ENCODE assay signal across 8 mouse cellular contexts in the genomic region with DNA sequence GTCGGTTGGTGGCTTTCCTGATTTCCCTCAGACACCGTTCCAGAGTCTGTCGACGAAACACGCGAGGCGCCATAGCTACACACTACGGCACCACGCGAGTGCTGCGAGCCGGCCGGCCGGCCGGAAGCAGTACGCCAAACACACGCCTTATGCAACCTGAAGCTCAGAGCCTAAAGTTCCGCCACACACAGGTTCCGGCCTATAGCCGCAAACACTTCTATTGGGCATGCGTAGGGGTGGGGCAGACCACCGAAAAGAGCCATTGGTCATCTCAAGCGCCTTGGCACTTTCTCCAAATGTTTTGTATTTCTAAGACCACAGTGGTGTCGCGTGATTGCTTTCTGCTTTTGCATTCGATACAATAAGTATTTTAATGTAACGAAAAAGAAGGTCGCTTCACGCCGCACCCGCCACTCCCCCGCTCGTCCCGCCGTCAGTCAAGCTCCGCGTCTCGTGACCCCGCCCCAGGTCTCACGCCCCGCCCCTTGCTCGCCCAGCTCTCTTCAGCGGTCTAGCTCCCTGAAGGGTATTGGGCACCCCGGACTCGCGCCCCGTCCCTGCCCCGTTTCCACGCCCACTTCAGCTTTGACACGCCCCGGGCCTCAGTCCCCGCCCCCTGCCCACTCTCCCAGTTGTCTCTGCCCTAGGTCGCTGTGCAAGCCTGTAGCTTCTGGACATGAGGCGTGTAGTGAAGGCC. TPM values are rescaled to one million over a fixed set of nuclear protein-coding genes. Genes with fewer than 3 reads are reported as not detected.
A peak's percentile ranks its signal among the peaks of the same experiment; 100 is the strongest.
DNase-seq lines count a peak whose midpoint lies in the region; ATAC-seq and TF ChIP-seq lines count a peak whose summit lies in the region.

A gene (minus strand): TSS at position 147 of the 697 bp plus-strand sequence.
A gene (plus strand): TSS at position 486 of the 697 bp plus-strand sequence.

- peak; percentile 99 for ATAC-seq in heart, embryonic 15.5 days (replicated peaks; ENCODE audit: insufficient number of reproducible peaks, insufficient read depth, low FRiP score, low read depth)
- ATAC-seq in liver, embryonic 14.5 days (ENCODE audit: insufficient read depth): peak; percentile 98
- ATAC-seq in neural tube, embryonic 11.5 days (ENCODE audit: insufficient read depth, low FRiP score, low TSS enrichment): peak; percentile 99
- ATAC-seq in stomach, postnatal 0 days (ENCODE audit: low FRiP score, low TSS enrichment): peak; percentile 99

- no peak for TF ChIP-seq CTCF in liver, embryonic 14.5 days (IDR thresholded peaks at IDR 0.05; ENCODE audit: low read depth)
- TF ChIP-seq CTCF in stomach, postnatal 0 days (IDR thresholded peaks at IDR 0.05; ENCODE audit: low read depth): no peak; the same call in 1 of the 2 replicates

- H3K4me2 ChIP-seq in heart, embryonic 15.5 days: peak within 1 kb of the TSS; percentile 95
- H3K4me2 ChIP-seq in liver, embryonic 14.5 days (ENCODE audit: low read depth): peak within 1 kb of the TSS; percentile 86
- H3K4me2 ChIP-seq in neural tube, embryonic 11.5 days (ENCODE audit: low read depth): peak within 1 kb of the TSS; percentile 71
- H3K4me2 ChIP-seq in stomach, postnatal 0 days (replicated peaks; ENCODE audit: low read depth): peak within 1 kb of the TSS; percentile 78

- H3K4me1 ChIP-seq in forebrain, embryonic 10.5 days: peaks cover 24% of the 10 kb centered on the region
- peaks cover 15% of the 10 kb centered on the region for H3K4me1 ChIP-seq in heart, embryonic 15.5 days (replicated peaks)
- H3K4me1 ChIP-seq in liver, embryonic 14.5 days (replicated peaks; ENCODE audit: control insufficient read depth in 2 of 2, insufficient read depth in 2 of 2, low read length in 1 of 2): peaks cover 4 to 10% of the 10 kb centered on the region in 2 experiments; a peak in 2 of 4 replicates
- H3K4me1 ChIP-seq in neural tube, embryonic 11.5 days (ENCODE audit: control insufficient read depth, insufficient read depth, low read length): peaks cover 4% of the 10 kb centered on the region
- no peaks in the 10 kb centered on the region for H3K4me1 ChIP-seq in stomach, postnatal 0 days (replicated peaks; ENCODE audit: control insufficient read depth, insufficient read depth)

- peak within 1 kb of the TSS; percentile 85 for H3K9ac ChIP-seq in heart, embryonic 15.5 days
- H3K9ac ChIP-seq in liver, embryonic 14.5 days (replicated peaks): peak within 1 kb of the TSS; percentile 86
- H3K9ac ChIP-seq in neural tube, embryonic 11.5 days (ENCODE audit: low read length): peak within 1 kb of the TSS; percentile 65
- H3K9ac ChIP-seq in stomach, postnatal 0 days (ENCODE audit: low read length): peak within 1 kb of the TSS; percentile 79

- H3K9me3 ChIP-seq in forebrain, embryonic 10.5 days: no peaks in the 10 kb centered on the region
- H3K9me3 ChIP-seq in heart, embryonic 15.5 days (replicated peaks): no peaks in the 10 kb centered on the region
- no peaks in the 10 kb centered on the region for H3K9me3 ChIP-seq in liver, embryonic 14.5 days (ENCODE audit: control insufficient read depth, low read length)
- no peaks in the 10 kb centered on the region for H3K9me3 ChIP-seq in neural tube, embryonic 11.5 days (ENCODE audit: control insufficient read depth, low read length)
- no peaks in the 10 kb centered on the region for H3K9me3 ChIP-seq in stomach, postnatal 0 days (ENCODE audit: control insufficient read depth, low read length)

- H3K27ac ChIP-seq in forebrain, embryonic 10.5 days: peak within 1 kb of the TSS; percentile 90
- peak within 1 kb of the TSS; percentile 86 for H3K27ac ChIP-seq in heart, embryonic 15.5 days
- H3K27ac ChIP-seq in liver, embryonic 14.5 days: peak within 1 kb of the TSS; percentile 37
- H3K27ac ChIP-seq in neural tube, embryonic 11.5 days (ENCODE audit: low read depth, low read length): no peak within 1 kb of the TSS
- H3K27ac ChIP-seq in stomach, postnatal 0 days (replicated peaks): peak within 1 kb of the TSS; percentile 87

- DNase-seq in CD8-positive naive resting alpha-beta T cell, adult 2 months (ENCODE audit: low read depth in 2 of 2, low spot score in 2 of 2): peak; percentile 96 to 99
- DNase-seq in c-Kit-positive CD71-negative TER-119-negative erythroid progenitor cells, embryonic 14.5 days (ENCODE audit: low read depth): peak; percentile 88
- peak; percentile 98 for DNase-seq in forebrain, embryonic 10.5 days (ENCODE audit: extremely low spot score, low spot score)
- peak; percentile 99 for DNase-seq in kidney, postnatal 25 days
- DNase-seq in liver, embryonic 14.5 days (ENCODE audit: low read depth in 3 of 3, low spot score in 3 of 3): peak; percentile 93
- peak; percentile 96 for DNase-seq in neural tube, embryonic 11.5 days (ENCODE audit: low spot score)
- DNase-seq in stomach, postnatal 0 days (ENCODE audit: low spot score): peak; percentile 100

- H3K36me3 ChIP-seq in forebrain, embryonic 10.5 days (replicated peaks): peaks cover 27% of the 10 kb centered on the region
- H3K36me3 ChIP-seq in heart, embryonic 15.5 days: peaks cover 23% of the 10 kb centered on the region
- H3K36me3 ChIP-seq in liver, embryonic 14.5 days (replicated peaks; ENCODE audit: control insufficient read depth, insufficient read depth, low read depth): peaks cover 20% of the 10 kb centered on the region
- no peaks in the 10 kb centered on the region; the same call in 1 of the 2 replicates for H3K36me3 ChIP-seq in neural tube, embryonic 11.5 days (ENCODE audit: control insufficient read depth, insufficient read depth, low read length)
- no peaks in the 10 kb centered on the region; the same call in 1 of the 2 replicates for H3K36me3 ChIP-seq in stomach, postnatal 0 days (ENCODE audit: control insufficient read depth, insufficient read depth, low read length)

- TF ChIP-seq EP300 in liver, embryonic 14.5 days (IDR thresholded peaks at IDR 0.05; ENCODE audit: low read depth): peak; percentile 59; the same call in 1 of the 2 replicates
- no peak for TF ChIP-seq EP300 in stomach, postnatal 0 days (optimal IDR thresholded peaks at IDR 0.05)

- no peaks in the 10 kb centered on the region for H3K27me3 ChIP-seq in forebrain, embryonic 10.5 days (ENCODE audit: poor library complexity, severe bottlenecking)
- no peaks in the 10 kb centered on the region for H3K27me3 ChIP-seq in heart, embryonic 15.5 days
- no peaks in the 10 kb centered on the region for H3K27me3 ChIP-seq in liver, embryonic 14.5 days (ENCODE audit: control insufficient read depth, insufficient read depth, low read length)
- no peaks in the 10 kb centered on the region for H3K27me3 ChIP-seq in neural tube, embryonic 11.5 days (ENCODE audit: control insufficient read depth, insufficient read depth, low read length)
- H3K27me3 ChIP-seq in stomach, postnatal 0 days (ENCODE audit: control insufficient read depth, insufficient read depth, low read length): no peaks in the 10 kb centered on the region

- WGBS in forebrain, embryonic 10.5 days: under 1% methylated on average over 54 of the region's 54 CpGs
- WGBS in heart, embryonic 15.5 days: under 1% methylated on average over 54 of the region's 54 CpGs
- under 1% methylated on average over 54 of the region's 54 CpGs for WGBS in liver, embryonic 14.5 days (ENCODE audit: insufficient replicate concordance)
- WGBS in neural tube, embryonic 11.5 days: 0% methylated on average over 54 of the region's 54 CpGs
- under 1% methylated on average over 53 of the region's 54 CpGs for WGBS in stomach, postnatal 0 days

- H3K4me3 ChIP-seq in forebrain, embryonic 10.5 days: peak within 1 kb of the TSS; percentile 78
- H3K4me3 ChIP-seq in heart, embryonic 15.5 days: peak within 1 kb of the TSS; percentile 72
- peak within 1 kb of the TSS; percentile 95 to 98 for H3K4me3 ChIP-seq in liver, embryonic 14.5 days (ENCODE audit: insufficient read depth in 1 of 2, low read depth in 2 of 2, low read length in 2 of 2)
- peak within 1 kb of the TSS; percentile 77 for H3K4me3 ChIP-seq in neural tube, embryonic 11.5 days (ENCODE audit: low read depth, low read length)
- peak within 1 kb of the TSS; percentile 82 for H3K4me3 ChIP-seq in stomach, postnatal 0 days (ENCODE audit: low read depth, low read length)

RNA-seq across cellular contexts. Expression of the first gene that starts in this region (rescaled TPM):
- polyA plus RNA-seq in forebrain, embryonic 10.5 days (2016; fragmentation: Nextera tagmentation; extraction: Ambion mirVana): 58.8 and 64.7 TPM in 2 replicates
- 21.0 and 21.9 TPM in 2 replicates for polyA plus RNA-seq in heart, embryonic 15.5 days (2015; fragmentation: Nextera tagmentation; extraction: Ambion mirVana)
- 4.9 and 13.4 TPM in 2 replicates for polyA plus RNA-seq in liver, embryonic 14.5 days (2012; rRNA removed)
- 23.0 and 24.1 TPM in 2 replicates for polyA plus RNA-seq in liver, embryonic 14.5 days (2014; fragmentation: Nextera tagmentation; extraction: Ambion mirVana)
- 51.9 and 54.4 TPM in 2 replicates for polyA plus RNA-seq in neural tube, embryonic 11.5 days (2014; fragmentation: Nextera tagmentation; extraction: Ambion mirVana)
- 24.3 and 26.4 TPM in 2 replicates for polyA plus RNA-seq in stomach, postnatal 0 days (2015; fragmentation: Nextera tagmentation; extraction: Ambion mirVana)

RNA-seq across cellular contexts. Expression of the second gene that starts in this region (rescaled TPM):
- 40.3 and 43.8 TPM in 2 replicates for polyA plus RNA-seq in forebrain, embryonic 10.5 days (2016; fragmentation: Nextera tagmentation; extraction: Ambion mirVana)
- 111 and 152 TPM in 2 replicates for polyA plus RNA-seq in heart, embryonic 15.5 days (2015; fragmentation: Nextera tagmentation; extraction: Ambion mirVana)
- polyA plus RNA-seq in liver, embryonic 14.5 days (2012; rRNA removed): 12.5 and 21.1 TPM in 2 replicates
- 42.1 and 48.0 TPM in 2 replicates for polyA plus RNA-seq in liver, embryonic 14.5 days (2014; fragmentation: Nextera tagmentation; extraction: Ambion mirVana)
- 34.2 and 39.7 TPM in 2 replicates for polyA plus RNA-seq in neural tube, embryonic 11.5 days (2014; fragmentation: Nextera tagmentation; extraction: Ambion mirVana)
- polyA plus RNA-seq in stomach, postnatal 0 days (2015; fragmentation: Nextera tagmentation; extraction: Ambion mirVana): 89.8 and 97.7 TPM in 2 replicates
